Mouse (Mus musculus) adrenal gland, adult 18-20 months (tissue): ENCODE measurements around the gene Stard8. TPM values are rescaled to one million over a fixed set of nuclear protein-coding genes. Genes with fewer than 3 reads are reported as not detected.
"Not testable (repeated sequence)": the region's sequence is repeated elsewhere in the genome, so short reads cannot be mapped to it uniquely, and the experiment has no call there.

Experiments used
- DNase-seq, 2 experiments: peaks; one replicate each; pipeline ENCODE4 v3.0.0; 2021 to 2022; ENCODE audit warnings: low spot score in 2 of 2
- total RNA-seq, 2 experiments: library from RNA; stranded (reverse); gene quantifications; 1 replicate in 1 of 2; 2 replicates in 1 of 2; pipeline ENCODE4 v1.2.3; 2021

The Stard8 gene
- total RNA-seq, 2 experiments from 2014 or later = 26.4 to 28.4 TPM

- no peak for DNase-seq
Measured at GRCm38 (mm10) chrX:99045315-99045714, 42.3 kb downstream of the Stard8 start.

GRCm38 (mm10) chrX:99046360-99047055 lies 43.5 kb downstream of the Stard8 start:
- DNase-seq = no peak

- DNase-seq = no peak
Measured at GRCm38 (mm10) chrX:99048111-99048510, 45.1 kb downstream of the Stard8 start.

- DNase-seq = peak in 1 of 2 experiments; percentile 12
Measured at GRCm38 (mm10) chrX:99049247-99049646, 46.2 kb downstream of the Stard8 start.

- no peak for DNase-seq
Measured at GRCm38 (mm10) chrX:99050736-99051481, 47.9 kb downstream of the Stard8 start.

- no peak for DNase-seq
Measured at GRCm38 (mm10) chrX:99052255-99052654, 49.2 kb downstream of the Stard8 start.

- DNase-seq = no peak
Measured at GRCm38 (mm10) chrX:99054512-99054911, 51.5 kb downstream of the Stard8 start.

- DNase-seq = no peak
Measured at GRCm38 (mm10) chrX:99057772-99058440, 54.9 kb downstream of the Stard8 start.

- DNase-seq = no peak
Measured at GRCm38 (mm10) chrX:99059119-99059518, 56.1 kb downstream of the Stard8 start.

GRCm38 (mm10) chrX:99065582-99065981 lies 62.5 kb downstream of the Stard8 start:
- DNase-seq = no peak

- DNase-seq = peak in 1 of 2 experiments; percentile 6
Measured at GRCm38 (mm10) chrX:99066550-99066949, 63.5 kb downstream of the Stard8 start.

- DNase-seq = no peak
Measured at GRCm38 (mm10) chrX:99067232-99067631, 64.2 kb downstream of the Stard8 start.

GRCm38 (mm10) chrX:99067671-99068151 lies 64.7 kb downstream of the Stard8 start:
- no peak for DNase-seq

GRCm38 (mm10) chrX:99071188-99071587 lies 68.1 kb downstream of the Stard8 start:
- DNase-seq = no peak

GRCm38 (mm10) chrX:99072596-99072995 lies 69.5 kb downstream of the Stard8 start:
- DNase-seq = no peak

- no peak for DNase-seq
Measured at GRCm38 (mm10) chrX:99075111-99075510, 72.1 kb downstream of the Stard8 start.

GRCm38 (mm10) chrX:99076460-99076859 lies 73.4 kb downstream of the Stard8 start:
- DNase-seq = no peak

- DNase-seq = not testable (repeated sequence)
Measured at GRCm38 (mm10) chrX:99078374-99078892, 75.4 kb downstream of the Stard8 start.

GRCm38 (mm10) chrX:99092704-99093103 lies 89.7 kb downstream of the Stard8 start:
- no peak for DNase-seq

- DNase-seq = not testable (repeated sequence)
Measured at GRCm38 (mm10) chrX:99111088-99111724, 108.2 kb downstream of the Stard8 start.

- no peak for DNase-seq
Measured at GRCm38 (mm10) chrX:99119510-99119909, 116.5 kb downstream of the Stard8 start.
